Mouse (Mus musculus): Measurements from ENCODE around the gene Synj2. TPM values are rescaled to one million over a fixed set of nuclear protein-coding genes. Genes with fewer than 3 reads are reported as not detected.

Gene Synj2
- polyA plus RNA-seq, 1 experiment from 2014 or later = 1.2 TPM

DNA sequence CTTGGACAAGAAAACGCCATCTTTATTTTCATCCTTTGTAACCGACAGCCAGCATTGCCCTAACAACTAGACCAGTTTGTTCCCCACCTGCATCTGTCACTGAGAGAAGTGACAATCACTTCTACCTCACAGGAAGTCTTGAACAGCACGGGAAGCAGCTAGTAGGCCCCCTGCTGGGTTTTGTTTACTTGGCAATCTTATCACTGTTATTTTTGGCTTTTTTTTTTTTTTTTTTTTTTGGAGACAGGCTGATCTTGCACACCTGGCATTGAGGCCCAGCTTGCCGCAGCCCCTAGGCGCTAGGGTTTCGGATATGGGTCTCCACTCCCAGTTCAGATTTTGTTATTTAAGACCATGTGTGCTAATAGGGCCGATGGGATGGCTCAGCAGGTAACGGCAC is 32.5 kb downstream of the Synj2 start:
- ATAC-seq (ENCODE audit: insufficient number of reproducible peaks, low FRiP score, low TSS enrichment, low read depth) = no peak
- Histone ChIP-seq H3K9ac (ENCODE audit: low read length) (no peak overlapping the region), H3K4me1 (ENCODE audit: control insufficient read depth, insufficient read depth, low read length) (peaks cover 6% of the 10 kb centered on the region; the same call in 1 of the 2 replicates), H3K4me3 (ENCODE audit: low read depth, low read length) (no peak overlapping the region), H3K4me2 (ENCODE audit: low read depth, severe bottlenecking) (no peak overlapping the region), H3K27ac (replicated peaks; ENCODE audit: low read depth, low read length) (no peak overlapping the region), H3K27me3 (ENCODE audit: control insufficient read depth, insufficient read depth, low read length) (no peaks in the 10 kb centered on the region), H3K9me3 (ENCODE audit: control insufficient read depth, low read length) (no peaks in the 10 kb centered on the region), H3K36me3 (ENCODE audit: control insufficient read depth, insufficient read depth, low read length) (no peaks in the 10 kb centered on the region)
- WGBS = 76% methylated on average over 8 of the region's 8 CpGs
- DNase-seq (ENCODE audit: low spot score) = no peak

DNA sequence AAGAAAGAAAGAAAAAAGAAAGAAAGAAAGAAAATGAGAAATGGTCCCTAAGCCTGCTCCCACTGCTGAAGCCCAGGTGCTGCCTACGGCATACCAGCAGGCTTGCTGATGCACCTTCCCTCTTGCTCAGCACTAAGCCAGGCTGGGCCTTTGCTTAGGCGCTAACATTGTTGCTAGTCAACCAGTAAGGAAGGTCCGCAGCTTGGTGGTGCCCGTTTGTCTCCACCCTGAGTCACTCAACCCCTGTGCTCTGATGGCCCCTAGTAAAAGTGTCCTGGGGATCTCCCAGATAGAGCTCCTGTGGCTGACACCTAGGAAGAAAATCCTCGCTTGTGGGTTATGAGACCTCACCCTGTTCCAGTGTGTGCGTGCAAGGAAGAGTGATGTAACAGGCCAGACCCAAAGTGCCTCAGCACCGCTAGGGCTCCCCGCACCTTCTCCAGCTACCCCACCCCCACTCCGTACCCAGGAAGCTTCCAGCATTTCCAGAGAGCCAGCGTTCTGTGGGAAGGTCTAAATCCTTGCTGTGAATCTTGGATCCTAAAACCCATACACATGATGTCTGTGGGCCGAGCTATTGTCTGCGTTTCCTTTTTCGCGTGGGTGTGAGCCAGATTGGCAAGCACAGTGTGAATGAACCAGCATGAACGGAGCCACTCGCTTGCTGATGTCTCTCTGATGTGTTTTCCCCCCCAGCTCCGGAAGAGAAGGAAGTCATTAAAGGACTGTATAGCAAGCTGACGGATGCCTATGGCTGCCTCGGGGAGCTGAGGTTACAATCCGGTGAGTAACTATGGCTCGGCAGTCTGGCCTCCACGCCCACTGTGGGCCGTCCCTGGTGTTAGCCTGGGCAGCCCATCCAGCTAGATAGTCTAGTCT is 34.3 kb downstream of the Synj2 start:
- Histone ChIP-seq H3K9ac (ENCODE audit: low read length) (no peak overlapping the region), H3K9me3 (ENCODE audit: control insufficient read depth, low read length) (no peaks in the 10 kb centered on the region), H3K27ac (replicated peaks; ENCODE audit: low read depth, low read length) (no peak overlapping the region), H3K4me2 (ENCODE audit: low read depth, severe bottlenecking) (no peak overlapping the region), H3K4me1 (ENCODE audit: control insufficient read depth, insufficient read depth, low read length) (peaks cover 6% of the 10 kb centered on the region; the same call in 1 of the 2 replicates), H3K36me3 (ENCODE audit: control insufficient read depth, insufficient read depth, low read length) (no peaks in the 10 kb centered on the region), H3K27me3 (ENCODE audit: control insufficient read depth, insufficient read depth, low read length) (no peaks in the 10 kb centered on the region), H3K4me3 (ENCODE audit: low read depth, low read length) (no peak overlapping the region)
- ATAC-seq (ENCODE audit: insufficient number of reproducible peaks, low FRiP score, low TSS enrichment, low read depth) (no peak), DNase-seq (ENCODE audit: low spot score) (peak; percentile 32)
- 43% methylated on average over 23 of the region's 23 CpGs for WGBS

DNA sequence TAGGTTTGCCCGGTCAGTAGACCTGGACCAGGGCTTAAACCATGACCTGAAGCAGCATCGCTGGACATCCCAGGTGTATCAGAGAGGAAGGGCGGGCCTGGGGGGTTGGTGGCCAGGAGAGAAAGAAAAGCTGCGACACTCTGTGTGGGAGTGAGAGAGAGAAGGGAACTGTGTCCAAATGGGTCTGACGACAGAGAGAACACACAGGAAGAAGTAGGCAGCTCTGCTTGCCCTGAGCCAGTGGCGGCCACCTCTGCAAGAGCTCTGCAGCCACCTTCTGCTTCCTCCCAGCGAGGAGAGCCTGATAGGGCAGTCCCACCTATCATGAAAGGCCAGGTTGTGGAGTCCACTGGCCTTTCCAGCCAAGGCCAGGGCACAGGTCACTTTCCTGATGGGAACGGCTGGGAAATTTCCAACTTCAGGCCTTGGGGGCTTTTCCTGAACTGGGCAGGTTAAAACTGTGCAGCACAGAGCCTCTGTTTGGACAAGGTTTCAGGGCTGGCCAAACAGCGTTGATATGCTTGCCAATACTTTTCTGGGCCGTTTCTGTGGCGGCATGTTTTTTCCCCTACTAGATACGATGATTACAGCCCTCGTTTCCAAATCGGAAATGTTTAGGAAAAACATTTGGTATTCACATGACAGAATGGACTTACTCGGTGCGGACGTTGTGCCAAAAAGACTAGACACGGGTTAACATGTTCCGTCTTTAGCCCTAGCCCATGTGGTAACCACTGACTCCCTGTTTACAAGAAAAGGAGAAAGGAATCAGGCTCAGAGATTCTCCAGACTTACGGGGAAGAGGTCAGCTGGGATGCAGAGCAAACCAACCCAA is 35.4 kb downstream of the Synj2 start:
- H3K4me1 ChIP-seq (ENCODE audit: control insufficient read depth, insufficient read depth, low read length) = peaks cover 6% of the 10 kb centered on the region; the same call in 1 of the 2 replicates
- no peak overlapping the region for H3K4me3 ChIP-seq (ENCODE audit: low read depth, low read length)
- no peak overlapping the region for H3K9ac ChIP-seq (ENCODE audit: low read length)
- H3K27ac ChIP-seq (replicated peaks; ENCODE audit: low read depth, low read length) = no peak overlapping the region
- H3K36me3 ChIP-seq (ENCODE audit: control insufficient read depth, insufficient read depth, low read length) = no peaks in the 10 kb centered on the region
- no peaks in the 10 kb centered on the region for H3K27me3 ChIP-seq (ENCODE audit: control insufficient read depth, insufficient read depth, low read length)
- WGBS = 80% methylated on average over 20 of the region's 20 CpGs
- DNase-seq (ENCODE audit: low spot score) (no peak), ATAC-seq (ENCODE audit: insufficient number of reproducible peaks, low FRiP score, low TSS enrichment, low read depth) (no peak)
- H3K9me3 ChIP-seq (ENCODE audit: control insufficient read depth, low read length) = no peaks in the 10 kb centered on the region
- H3K4me2 ChIP-seq (ENCODE audit: low read depth, severe bottlenecking) = no peak overlapping the region

DNA sequence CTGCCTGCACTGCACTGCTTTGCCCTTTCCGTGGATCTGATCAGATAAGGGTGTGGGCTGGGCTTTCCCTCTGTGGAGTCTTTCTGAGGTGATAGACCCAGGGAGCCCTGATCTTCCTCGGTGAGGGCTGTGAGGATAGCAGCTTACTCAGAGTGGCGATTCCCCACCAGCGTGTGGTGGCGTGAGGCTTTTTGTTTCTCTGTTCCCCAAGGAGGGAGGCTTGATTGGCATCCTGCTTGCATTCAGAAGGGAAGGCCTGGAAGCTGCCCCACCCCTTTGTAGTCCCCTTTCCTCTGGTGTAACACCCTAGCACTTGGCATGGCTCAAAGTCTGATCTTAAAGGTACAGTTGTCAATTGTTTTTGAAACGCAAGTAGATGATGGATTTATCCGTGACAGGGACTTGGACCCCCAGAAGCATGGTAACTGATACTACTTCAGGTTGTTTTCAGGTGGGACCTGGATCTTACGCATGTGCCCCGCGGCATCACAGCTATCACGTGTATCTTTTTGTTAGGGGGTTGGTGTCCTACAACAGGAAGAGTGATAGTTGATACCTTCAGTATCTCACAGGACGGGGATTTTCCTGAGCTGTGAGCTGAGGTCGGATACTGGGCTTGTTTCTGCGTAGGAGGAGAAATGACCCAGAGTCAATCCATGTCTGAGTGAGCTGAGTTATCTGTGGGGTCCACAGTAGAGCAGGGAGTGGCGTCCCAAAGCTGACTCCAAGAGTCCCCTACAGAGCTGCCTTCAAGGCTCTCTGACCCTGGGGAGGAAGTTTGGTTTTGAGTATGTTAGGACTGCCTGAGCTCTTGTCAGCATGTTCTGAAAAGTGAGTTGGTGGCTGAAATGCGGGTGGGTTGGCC is 36.2 kb downstream of the Synj2 start:
- 57% methylated on average over 16 of the region's 16 CpGs for WGBS
- Histone ChIP-seq H3K4me3 (ENCODE audit: low read depth, low read length) (no peak overlapping the region), H3K4me2 (ENCODE audit: low read depth, severe bottlenecking) (no peak overlapping the region), H3K27me3 (ENCODE audit: control insufficient read depth, insufficient read depth, low read length) (no peaks in the 10 kb centered on the region), H3K4me1 (ENCODE audit: control insufficient read depth, insufficient read depth, low read length) (peaks cover 6% of the 10 kb centered on the region; the same call in 1 of the 2 replicates), H3K36me3 (ENCODE audit: control insufficient read depth, insufficient read depth, low read length) (no peaks in the 10 kb centered on the region), H3K9me3 (ENCODE audit: control insufficient read depth, low read length) (no peaks in the 10 kb centered on the region), H3K9ac (ENCODE audit: low read length) (no peak overlapping the region), H3K27ac (replicated peaks; ENCODE audit: low read depth, low read length) (no peak overlapping the region)
- ATAC-seq (ENCODE audit: insufficient number of reproducible peaks, low FRiP score, low TSS enrichment, low read depth) (no peak), DNase-seq (ENCODE audit: low spot score) (no peak)

DNA sequence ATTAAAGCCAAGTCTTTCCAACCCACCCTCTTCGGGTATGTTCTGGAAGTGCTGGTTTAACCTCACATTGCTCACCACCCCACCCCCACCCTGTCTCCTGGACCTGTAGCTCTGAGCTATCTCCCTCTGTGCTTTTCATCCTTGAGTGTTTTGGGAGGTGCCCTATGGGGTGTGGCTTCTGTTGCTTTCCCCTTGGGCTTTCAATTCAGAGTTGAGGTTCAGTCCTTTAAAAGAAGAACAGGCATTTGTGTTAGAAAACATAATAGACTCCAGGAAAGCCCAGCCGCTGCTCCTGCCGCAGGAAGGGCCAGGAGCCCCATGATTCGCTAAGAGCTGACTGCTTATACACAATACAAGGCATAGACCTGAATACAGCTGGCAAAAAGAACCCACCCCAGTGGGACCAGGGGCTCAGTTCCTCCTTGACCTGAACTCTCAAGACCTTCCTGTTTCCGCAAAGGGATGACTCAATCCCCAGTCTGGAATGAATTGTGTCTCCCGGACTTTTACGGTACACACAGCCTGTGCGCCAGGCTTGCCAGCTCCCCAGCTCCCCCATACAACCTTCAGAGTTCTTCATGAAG is 36.9 kb downstream of the Synj2 start:
- no peak overlapping the region for H3K27ac ChIP-seq (replicated peaks; ENCODE audit: low read depth, low read length)
- 83% methylated on average over 8 of the region's 8 CpGs for WGBS

DNA sequence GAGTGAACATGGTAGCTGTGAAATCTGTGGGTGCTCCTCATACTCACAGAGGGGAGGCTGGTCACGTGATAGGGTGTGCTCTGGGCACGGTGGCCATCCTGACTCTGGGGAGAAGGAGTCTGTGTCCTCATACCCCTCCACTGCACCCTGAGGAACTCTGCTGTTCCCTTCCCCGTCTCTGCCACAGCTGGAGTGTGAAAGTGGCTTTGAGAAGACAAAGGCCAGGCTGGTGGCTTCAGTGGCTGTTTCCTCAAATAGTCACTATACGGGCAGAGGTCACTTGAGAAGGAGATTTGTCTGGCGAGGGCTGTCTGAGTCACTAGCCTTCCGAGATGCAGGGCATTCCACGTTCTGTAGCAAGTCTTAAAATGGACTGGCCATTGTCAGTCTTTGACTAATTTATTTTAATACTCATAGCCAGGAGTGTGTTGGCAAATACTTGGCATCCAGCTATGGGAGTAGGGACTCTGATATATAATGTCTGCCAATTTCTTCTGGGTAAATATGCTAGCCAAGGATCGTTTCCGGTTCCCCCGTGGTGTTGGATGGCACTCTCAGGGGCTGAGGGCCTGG is 37.5 kb downstream of the Synj2 start:
- Histone ChIP-seq H3K9me3 (ENCODE audit: control insufficient read depth, low read length) (no peaks in the 10 kb centered on the region), H3K4me1 (ENCODE audit: control insufficient read depth, insufficient read depth, low read length) (peaks cover 6% of the 10 kb centered on the region; the same call in 1 of the 2 replicates), H3K9ac (ENCODE audit: low read length) (no peak overlapping the region), H3K27me3 (ENCODE audit: control insufficient read depth, insufficient read depth, low read length) (no peaks in the 10 kb centered on the region), H3K4me3 (ENCODE audit: low read depth, low read length) (no peak overlapping the region), H3K36me3 (ENCODE audit: control insufficient read depth, insufficient read depth, low read length) (no peaks in the 10 kb centered on the region), H3K27ac (replicated peaks; ENCODE audit: low read depth, low read length) (no peak overlapping the region), H3K4me2 (ENCODE audit: low read depth, severe bottlenecking) (no peak overlapping the region)
- ATAC-seq (ENCODE audit: insufficient number of reproducible peaks, low FRiP score, low TSS enrichment, low read depth) (no peak), DNase-seq (ENCODE audit: low spot score) (no peak)
- 78% methylated on average over 10 of the region's 10 CpGs for WGBS

More for the DNA sequence above, 36.9 kb downstream of the Synj2 start:
- no peak overlapping the region for H3K9ac ChIP-seq (ENCODE audit: low read length)
- ATAC-seq (ENCODE audit: insufficient number of reproducible peaks, low FRiP score, low TSS enrichment, low read depth) (no peak), DNase-seq (ENCODE audit: low spot score) (no peak)
- H3K4me2 ChIP-seq (ENCODE audit: low read depth, severe bottlenecking) = no peak overlapping the region
- no peak overlapping the region for H3K4me3 ChIP-seq (ENCODE audit: low read depth, low read length)
- H3K36me3 ChIP-seq (ENCODE audit: control insufficient read depth, insufficient read depth, low read length) = no peaks in the 10 kb centered on the region
- no peaks in the 10 kb centered on the region for H3K9me3 ChIP-seq (ENCODE audit: control insufficient read depth, low read length)
- H3K4me1 ChIP-seq (ENCODE audit: control insufficient read depth, insufficient read depth, low read length) = peaks cover 6% of the 10 kb centered on the region; the same call in 1 of the 2 replicates
- H3K27me3 ChIP-seq (ENCODE audit: control insufficient read depth, insufficient read depth, low read length) = no peaks in the 10 kb centered on the region

DNA sequence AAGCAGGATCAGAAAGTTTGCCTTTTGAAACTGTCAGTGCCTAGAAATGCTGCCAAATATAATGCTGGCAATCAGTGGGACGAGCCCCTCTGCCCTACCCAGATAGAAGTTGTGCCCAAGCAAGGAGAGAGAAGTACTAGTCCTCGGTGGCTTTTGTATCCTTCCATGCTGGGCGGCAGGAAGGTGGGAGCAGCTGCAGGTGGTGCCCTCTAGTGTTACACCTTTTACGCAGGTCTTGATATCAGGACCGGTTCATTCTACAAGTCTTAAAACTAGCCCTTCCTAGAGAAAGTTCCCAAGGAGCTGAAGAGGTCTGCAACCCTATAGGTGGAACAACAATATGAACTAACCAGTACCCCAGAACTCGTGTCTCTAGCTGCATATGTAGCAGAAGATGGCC is 39.8 kb downstream of the Synj2 start:
- peaks cover 3% of the 10 kb centered on the region; the same call in 1 of the 2 replicates for H3K4me1 ChIP-seq (ENCODE audit: control insufficient read depth, insufficient read depth, low read length)
- H3K27me3 ChIP-seq (ENCODE audit: control insufficient read depth, insufficient read depth, low read length) = no peaks in the 10 kb centered on the region
- no peak overlapping the region for H3K9ac ChIP-seq (ENCODE audit: low read length)
- H3K27ac ChIP-seq (replicated peaks; ENCODE audit: low read depth, low read length) = no peak overlapping the region
- ATAC-seq (ENCODE audit: insufficient number of reproducible peaks, low FRiP score, low TSS enrichment, low read depth) (no peak), DNase-seq (ENCODE audit: low spot score) (no peak)
- WGBS = 30% methylated on average over 6 of the region's 6 CpGs
- H3K36me3 ChIP-seq (ENCODE audit: control insufficient read depth, insufficient read depth, low read length) = no peaks in the 10 kb centered on the region
- no peaks in the 10 kb centered on the region for H3K9me3 ChIP-seq (ENCODE audit: control insufficient read depth, low read length)
- no peak overlapping the region for H3K4me2 ChIP-seq (ENCODE audit: low read depth, severe bottlenecking)
- no peak overlapping the region for H3K4me3 ChIP-seq (ENCODE audit: low read depth, low read length)

Measured in limb, embryonic 11.5 days (tissue).